Mouse (Mus musculus) liver, adult (tissue): ENCODE results near the gene Pex11g.

Source experiments
- GATA4 ChIP-seq: IDR thresholded peaks from 2 replicates; pipeline ENCODE4 v1.6.1; 2014; ENCODE audit warnings: mild to moderate bottlenecking, low read length; ENCODE audit not compliant: insufficient replicate concordance

Pex11g gene

DNA sequence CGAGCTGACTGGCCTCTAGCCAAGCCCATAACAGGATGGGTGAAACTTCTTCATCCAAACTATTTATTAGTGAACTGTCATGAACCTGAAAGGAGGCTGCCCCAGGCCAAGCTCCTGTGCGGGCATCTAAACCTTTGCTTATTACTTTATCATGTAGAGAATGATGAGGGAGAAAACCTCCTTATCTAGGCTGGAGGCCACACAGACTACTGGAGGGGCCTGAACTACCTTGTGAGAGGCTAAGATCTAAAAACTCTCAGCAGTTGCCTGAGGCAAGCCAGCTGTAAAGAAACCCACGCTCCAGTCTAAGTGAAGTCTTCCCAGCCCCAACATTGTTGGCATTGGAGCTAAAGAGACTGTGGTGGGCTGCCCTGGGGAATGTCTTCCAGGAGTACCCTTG is 60.1 kb downstream of the Pex11g start:
- TF ChIP-seq GATA4, result no peak
